Mouse (Mus musculus) liver, adult 10 weeks (tissue): ENCODE data around the gene Ube2d1. TPM values are rescaled to one million over a fixed set of nuclear protein-coding genes. Genes with fewer than 3 reads are reported as not detected.

Source experiments
- polyA plus RNA-seq: library from polyadenylated mRNA; stranded (reverse); fragments of 350-450 nt; fragmentation: Illumina TruSeq; extraction: RNeasy Lipid Tissue Mini Kit (QIAGEN cat#74804); gene quantifications from one replicate; pipeline ENCODE4 v1.2.3, GENCODE M21; 2014; ENCODE audit warnings: low read depth, low replicate concordance

The Ube2d1 gene
- polyA plus RNA-seq = 24.2 TPM

GRCm38 (mm10) chr10:71285126-71285580 is at the start of gene Ube2d1:
Ube2d1 (minus strand) TSS chr10:71285262.

GRCm38 (mm10) chr10:71238240-71238554 is 46.9 kb downstream of the Ube2d1 start, which contains the start of gene Tfam:
Tfam (minus strand) TSS chr10:71238280.

Other genes with a start within 250 kb of the Ube2d1 start
- gene Bicc1, start 125.6 kb downstream of the Ube2d1 start, polyA plus RNA-seq = 3.8 TPM
- 128 TPM for gene Tfam, start 47.0 kb downstream of the Ube2d1 start, polyA plus RNA-seq
- 80.3 TPM for gene Cisd1, start 59.7 kb upstream of the Ube2d1 start, polyA plus RNA-seq
- gene Ipmk, start 62.5 kb upstream of the Ube2d1 start, polyA plus RNA-seq = 34.2 TPM